Mouse (Mus musculus) gastrocnemius, postnatal 4 days (tissue): Measurements from ENCODE around the gene Metap1d. TPM values are rescaled to one million over a fixed set of nuclear protein-coding genes. Genes with fewer than 3 reads are reported as not detected.

Experiments used
- DNase-seq, 2 experiments: peaks; one replicate each; pipeline ENCODE4 v3.0.0; 2021 to 2022; ENCODE audit warnings: low spot score in 2 of 2, mixed read lengths in 2 of 2
- total RNA-seq, 2 experiments: library from RNA; stranded (reverse); gene quantifications; 2 replicates each; pipeline ENCODE4 v1.2.3; 2021

Metap1d gene
- total RNA-seq, 2 experiments from 2014 or later = 25.1 to 28.4 TPM

DNA sequence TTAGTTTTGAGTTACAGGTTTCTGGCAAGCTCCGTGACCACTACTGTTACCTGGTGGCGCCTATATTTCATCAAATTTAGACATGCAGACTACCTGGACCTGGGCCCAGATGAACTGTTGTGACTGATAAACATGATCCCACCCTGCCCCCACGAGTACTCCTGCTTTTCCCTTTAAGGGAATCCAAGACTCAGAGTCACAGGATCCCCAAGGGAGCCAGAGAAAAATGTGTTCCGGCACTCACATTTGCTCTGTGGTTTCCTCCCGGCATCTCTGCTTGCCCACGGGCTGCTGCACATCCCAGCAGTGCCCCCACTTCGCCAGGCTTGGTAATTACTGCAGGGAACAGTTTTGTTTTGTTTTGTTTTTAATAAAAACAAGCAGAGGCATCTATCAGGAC, 21.3 kb downstream of the Metap1d start:
- no peak for DNase-seq

DNA sequence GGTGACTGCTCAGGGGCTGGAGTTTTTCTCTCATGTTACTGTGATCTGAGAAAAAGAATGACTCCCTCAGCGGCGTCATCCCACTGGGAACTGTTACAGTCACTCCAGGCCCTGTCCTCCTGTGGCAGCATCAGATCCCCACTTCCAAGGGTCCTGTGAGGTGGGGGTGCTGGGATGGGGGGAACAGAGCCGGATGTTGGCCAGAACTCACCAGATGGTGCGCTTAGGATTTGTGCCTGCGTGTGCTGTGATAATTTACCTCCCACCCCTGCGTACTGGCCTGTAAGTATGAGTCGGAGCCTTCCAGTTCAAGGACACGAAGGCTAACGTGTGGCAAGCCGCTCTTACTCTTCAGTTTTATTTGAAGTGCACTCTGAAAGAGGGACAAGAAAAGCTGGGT, 22.2 kb downstream of the Metap1d start:
- no peak for DNase-seq

DNA sequence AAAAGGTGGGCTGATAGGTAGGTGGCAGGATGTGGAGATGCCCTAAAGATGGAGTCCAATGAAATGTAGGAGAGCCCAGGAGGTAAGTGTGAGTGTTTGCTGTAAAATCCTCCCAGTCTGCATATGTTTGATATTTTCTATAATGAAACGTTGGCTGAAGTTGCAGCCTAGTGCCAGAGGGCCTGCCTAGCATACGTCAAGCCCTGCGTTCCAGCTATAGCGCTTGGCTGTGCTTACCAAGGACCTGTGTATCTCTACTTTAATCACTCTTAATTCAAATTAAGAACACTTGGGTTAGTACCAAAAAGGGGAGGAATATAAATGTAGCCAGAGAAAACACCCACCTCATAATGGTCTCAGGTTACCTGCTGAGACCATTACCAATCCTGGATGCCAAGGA, 22.7 kb downstream of the Metap1d start:
- DNase-seq = no peak

DNA sequence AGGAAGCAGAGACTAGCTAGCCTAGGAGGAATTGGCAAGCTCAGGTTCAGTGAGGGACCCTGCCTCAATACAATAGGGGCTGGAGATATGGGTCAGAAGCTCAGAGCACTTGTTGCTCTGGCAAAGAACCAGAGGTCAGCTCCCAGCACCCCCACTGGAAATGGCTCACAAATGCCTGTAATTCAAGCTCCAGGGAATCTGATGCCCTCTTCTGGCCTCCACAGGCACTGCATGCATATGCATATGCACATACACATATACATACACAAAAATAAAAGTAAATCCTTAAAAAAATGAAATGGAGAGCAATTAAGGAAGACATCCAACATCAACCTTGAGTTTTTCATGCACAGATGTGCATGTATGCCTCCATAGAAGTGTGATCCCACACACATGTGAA, 24.7 kb downstream of the Metap1d start:
- no peak for DNase-seq

DNA sequence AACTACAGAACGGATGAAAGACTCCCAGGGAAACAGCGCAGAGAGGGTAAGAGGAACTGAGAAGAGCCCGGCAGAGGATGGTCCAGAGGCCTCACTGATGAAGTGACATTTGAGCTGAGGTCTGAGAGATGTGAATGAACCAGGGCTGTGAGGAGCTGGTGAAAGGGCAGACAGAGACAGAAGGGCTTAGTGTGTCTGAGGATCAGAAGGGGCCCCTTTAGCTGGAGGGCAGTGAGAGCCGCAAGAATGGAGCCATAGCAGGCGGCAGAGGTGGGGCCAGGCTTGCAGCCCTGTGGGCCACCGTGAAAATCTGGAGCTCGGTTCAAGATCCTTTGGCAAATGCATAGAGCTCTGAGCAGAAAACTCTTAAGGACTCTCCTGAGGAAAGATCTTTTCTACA, 26.8 kb downstream of the Metap1d start:
- DNase-seq = no peak

DNA sequence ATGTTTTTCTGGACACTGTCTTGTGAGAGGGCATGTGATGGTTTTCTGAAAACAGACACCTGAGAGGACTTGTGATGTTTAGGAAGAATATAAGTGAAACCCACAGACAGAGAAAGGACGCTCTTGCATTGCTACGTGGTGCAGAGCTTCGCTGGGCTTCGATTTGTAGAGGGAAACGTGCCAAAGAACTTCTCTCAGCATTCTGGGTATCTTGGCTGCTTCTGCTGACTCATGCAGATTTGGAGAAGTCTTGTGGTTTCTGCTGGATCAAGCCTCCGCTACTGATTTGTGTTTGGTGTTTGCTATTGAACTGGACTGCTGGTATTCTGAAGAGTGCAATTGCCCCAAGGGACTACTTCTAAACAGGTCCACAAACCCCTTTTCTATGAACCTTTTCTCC, 28.7 kb downstream of the Metap1d start:
- no peak for DNase-seq

DNA sequence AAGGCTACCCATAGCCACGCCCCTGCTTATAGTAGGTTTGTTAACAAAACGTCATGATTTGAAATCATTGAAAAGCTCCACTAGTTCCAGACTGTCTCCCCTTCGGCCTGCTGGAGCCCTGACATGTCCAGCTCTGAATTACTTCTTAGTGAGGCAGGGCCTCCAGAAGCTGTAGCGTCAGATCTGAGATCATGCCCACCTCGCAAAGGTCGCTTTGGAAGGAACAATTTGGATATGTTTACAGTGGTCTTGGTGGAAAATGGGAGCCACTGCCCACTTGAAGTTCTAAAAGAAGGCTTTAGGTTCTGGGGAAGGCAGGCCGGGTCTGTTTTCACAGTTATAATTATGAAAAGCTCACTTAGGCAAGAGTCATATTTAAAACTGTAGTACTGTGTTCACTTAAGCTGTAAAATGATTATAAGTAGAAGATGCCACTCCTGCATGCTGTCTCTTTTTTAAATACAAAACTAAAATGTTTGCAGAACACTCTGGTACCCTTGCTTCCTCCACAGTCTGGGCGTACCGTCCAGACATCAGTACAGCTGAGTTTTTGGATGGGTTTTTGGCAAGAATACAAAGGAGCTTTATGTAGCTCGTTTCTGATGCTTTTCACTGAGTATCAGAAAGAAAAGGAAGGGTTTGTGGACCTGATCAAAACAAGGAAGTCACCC, 30.1 kb downstream of the Metap1d start:
- no peak for DNase-seq

DNA sequence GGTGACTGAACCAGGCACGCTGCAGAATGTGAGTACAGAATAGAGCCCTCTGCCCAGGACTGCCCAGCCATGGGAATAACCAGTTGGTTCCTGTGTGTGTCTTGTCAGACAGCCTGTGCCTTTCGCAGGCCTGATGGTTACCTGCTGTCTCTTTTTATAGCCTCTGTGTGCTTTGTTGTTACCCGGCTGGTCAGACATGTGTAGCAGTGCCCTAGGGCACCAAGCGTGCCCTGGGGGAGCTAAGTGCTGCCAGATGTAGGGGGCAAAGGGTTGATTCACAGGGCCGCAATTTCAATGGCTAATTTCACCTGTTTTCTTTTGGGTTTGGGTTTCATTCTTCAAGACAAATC, 30.6 kb downstream of the Metap1d start:
- DNase-seq = no peak

DNA sequence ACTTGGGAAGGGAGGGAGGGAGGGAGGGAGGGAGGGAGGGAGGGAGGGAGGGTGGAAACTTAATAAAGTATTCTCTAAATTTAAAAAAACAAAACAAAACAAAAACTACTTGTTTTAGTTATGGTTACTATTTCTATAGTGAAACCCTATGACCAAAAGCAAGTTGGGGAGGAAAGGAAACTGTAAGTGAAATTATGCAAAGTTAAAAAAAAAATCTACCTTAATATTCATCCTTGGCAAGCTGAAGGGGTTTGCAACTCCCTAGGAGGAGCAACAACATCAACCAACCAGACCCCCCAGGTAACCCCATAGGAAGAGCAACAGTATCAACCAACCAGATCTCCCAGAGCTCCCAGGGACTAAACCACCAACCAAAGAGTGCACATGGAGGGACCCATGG, 38.2 kb downstream of the Metap1d start:
- no peak for DNase-seq

DNA sequence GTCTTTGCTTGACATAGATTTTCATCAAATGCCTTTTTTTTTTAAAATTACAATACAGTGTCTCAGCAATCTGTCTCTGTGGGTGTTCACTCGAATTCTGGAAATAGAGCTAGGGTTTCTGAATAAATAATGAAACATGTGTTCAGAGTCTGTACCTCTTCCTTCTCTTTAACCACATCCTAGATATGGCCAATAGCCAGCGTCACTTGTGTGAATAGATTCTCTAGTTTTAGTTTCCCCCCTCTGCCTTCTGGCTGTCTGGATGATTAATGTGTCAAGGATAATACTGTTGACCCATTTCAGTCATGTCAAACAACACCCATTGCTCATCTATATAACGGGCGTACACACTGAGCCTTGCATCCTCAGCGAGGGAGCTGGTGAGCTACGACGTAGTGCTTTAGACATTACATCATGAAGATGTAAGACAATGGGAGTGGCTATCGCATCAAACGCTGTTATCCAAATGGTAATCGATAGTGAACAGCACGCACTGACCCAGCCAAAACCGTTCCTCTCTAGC, 40.1 kb downstream of the Metap1d start:
- DNase-seq = no peak

DNA sequence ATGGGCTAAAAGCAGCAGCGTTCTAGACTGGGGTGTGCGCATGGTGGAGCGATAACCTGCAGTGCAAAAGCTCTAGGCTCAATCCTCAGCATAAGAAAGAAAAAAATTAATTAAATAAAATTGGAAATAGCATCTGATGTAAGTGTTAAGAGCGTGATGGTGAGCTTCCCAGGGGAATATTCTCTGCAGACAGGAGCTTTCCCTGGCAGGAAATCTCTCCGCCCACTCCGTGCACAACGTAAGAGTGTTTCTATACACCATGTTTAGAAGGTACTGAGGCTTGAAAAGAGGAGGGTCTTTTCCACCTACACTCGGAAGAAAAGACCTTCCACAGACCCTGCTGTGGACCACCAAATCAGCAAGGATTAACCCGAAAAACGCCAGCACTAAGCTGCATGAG, 41.4 kb downstream of the Metap1d start:
- no peak for DNase-seq

DNA sequence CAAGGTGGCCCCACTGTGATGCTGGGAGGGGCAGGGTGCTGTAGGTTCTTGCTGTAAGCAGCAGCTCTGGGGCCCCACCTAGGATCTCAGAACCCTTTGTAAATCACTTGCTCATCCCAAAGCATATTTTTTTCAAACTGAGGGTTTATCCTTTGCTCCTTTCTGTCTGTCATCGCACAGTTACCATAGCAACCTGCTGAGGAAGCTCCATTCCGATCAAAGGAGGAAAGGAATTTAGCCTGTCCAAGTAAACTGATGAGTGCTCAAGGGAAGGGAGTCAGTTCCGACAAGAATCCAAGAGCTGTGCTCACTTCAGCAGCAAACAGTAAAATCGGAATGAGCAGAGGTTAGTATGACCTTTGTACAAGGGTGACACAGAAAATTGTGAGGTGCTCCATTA, 41.9 kb downstream of the Metap1d start:
- no peak for DNase-seq

DNA sequence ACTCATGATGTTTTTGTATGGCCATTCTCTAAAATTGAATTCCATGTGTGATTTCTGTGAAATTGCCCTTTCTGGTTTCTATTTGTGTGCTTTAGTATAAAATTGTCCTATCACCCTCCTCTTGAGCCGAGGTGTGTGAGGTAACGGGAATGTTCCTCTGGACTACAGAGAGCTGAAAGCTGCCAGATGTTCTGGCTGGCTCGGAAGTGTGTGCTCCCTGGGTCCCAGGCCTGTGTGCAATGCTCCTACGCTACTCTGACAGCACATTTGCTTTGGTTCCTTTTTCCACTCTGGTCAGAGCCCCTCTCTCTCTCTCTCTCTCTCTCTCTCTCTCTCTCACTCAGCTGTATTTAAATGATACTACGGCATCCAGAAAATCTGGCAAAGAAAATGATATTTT, 44.1 kb downstream of the Metap1d start:
- DNase-seq = no peak

DNA sequence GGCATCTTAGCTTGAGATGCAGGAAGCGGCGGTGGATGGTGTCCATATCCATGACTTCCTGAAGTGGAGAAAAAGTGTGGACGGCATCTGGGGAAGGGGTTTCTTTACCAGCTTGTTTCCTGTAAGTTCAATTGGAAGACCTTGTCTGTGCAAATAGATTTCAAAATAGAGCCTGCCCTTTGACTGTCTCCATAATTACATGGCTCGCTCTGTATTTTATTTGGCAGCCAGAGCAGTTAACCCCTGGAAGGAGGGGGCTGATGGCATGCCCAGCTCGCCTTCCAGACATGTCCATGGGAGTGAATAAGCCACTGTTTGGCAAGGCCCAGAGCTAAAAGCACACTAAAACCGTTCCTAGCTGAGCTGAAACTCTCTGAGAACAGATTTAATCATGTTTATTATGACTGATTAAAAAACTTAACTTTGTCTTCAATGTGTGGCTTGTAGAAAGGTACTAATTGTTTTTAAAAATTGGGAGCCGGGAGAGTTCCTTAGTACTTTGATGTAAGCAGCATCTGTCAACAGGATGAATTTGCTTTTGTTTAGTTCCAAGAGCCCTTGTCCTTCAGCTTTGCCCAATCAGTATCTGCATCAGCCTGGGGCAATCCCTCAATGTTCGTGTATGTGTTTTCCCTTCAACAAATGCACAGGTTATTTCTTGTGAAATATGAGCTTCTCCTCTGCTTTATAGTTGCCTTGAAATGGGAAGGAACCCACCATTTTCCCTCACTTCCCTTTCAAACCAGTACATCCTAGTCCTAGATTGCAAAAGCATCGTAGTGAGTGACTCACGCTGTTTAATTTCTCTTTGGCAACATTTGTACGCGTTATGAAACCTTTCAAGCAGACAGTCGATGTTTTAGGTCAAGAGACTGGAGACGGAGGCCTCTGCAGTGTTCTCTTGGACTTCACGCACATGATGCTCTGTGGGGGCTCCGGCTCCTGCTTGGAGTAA, 46.5 kb downstream of the Metap1d start:
- no peak for DNase-seq

DNA sequence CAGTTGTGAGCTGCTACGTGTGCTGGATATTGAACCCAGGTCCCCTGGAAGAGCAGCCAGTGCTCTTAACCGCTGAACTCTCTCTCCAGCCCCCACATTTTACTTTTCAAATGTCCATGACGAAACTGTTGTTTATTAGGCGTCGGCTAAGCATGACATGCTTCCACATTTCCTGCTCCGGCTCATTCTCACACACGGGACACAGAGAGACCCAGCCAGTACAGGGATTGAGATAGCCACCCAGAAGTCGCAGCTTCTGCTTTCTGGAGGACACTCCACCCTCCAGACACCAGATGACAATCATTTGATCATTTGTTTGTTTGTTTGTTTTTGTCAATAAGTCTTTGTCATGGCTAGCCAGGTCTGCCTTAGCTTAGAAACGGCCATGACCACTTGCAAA, 51.8 kb downstream of the Metap1d start:
- no peak for DNase-seq

DNA sequence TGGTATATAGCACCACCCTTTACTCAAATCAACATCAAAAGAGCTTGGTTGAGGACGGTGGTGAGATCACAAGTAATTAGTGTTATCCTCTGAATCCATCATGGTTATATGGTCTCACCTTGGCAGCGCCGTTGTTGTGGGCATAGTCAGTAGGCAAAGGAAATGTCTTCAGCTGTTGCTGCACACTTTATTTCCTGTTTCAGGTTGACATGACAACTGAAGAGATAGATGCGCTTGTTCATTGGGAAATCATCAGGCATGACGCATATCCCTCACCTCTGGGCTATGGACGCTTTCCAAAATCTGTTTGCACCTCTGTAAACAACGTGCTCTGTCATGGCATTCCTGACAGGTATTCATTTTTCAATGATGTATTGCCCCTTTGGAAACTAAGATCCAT, 58.1 kb downstream of the Metap1d start:
- no peak for DNase-seq

DNA sequence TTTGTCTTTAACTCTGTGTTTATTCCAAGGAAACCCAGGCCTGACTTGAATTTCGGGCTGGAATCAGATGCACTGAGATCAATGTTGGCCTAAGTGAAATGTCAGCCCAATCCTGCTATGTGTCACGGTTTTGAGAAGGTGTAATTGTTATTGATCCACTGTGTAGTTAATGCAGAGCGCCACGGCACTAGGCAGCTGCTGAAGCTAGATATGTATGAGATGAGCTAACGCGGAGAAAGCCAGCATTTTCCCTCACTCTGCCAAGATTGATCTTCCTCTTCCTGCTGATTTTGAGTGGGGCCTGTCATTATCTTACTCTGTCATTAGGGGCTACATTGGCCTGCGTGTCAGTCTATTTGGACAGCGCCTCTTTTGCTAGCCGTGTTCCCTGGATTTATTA, 59.2 kb downstream of the Metap1d start:
- DNase-seq = no peak

DNA sequence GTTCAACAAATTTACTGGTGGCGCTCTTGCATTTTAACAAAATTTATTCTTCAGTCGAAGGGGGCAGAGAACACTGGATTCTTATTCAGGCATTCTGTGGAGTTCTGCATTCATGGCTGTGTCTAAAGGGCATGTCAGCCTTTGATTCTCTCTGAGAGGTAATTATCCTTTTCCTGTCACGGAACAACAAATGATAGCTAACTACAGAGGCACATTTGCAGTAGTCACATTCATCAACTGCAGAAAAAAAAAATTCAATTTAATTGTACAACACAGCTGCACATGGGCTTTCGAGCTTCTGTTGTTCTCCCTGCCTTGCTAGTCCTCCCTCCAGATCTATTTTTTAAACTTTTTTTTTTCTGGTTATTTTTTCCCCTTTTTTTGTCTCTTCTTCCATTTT, 63.9 kb downstream of the Metap1d start:
- DNase-seq = no peak

DNA sequence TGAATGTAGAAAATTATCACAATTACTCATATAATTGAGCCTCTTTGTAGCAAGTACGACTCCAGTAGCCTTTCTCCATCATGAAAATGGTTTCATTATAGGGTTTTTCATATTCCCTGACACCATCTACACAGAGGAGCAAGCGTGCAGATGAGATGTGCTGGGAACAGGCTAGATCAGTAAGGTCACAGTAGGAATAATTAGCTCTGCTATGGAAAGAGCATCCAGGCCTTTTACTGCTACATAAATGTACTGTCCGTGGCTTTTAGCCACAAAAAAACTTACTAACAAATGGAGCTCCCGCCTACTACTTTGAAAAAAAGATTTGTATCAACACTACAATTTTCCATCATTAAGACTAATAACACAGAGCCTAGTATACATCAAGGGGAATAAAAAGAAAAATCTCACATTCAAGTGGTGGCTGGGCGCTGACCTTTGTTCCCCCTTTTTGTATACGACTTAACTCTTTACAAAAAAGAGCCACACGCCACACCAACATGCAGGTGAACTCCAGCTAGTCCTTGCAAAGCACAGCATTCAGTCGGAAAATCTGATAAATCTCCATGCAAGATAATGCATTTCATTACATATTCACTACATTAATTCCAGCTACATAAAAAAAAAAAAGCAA, 64.5 kb downstream of the Metap1d start:
- no peak for DNase-seq

DNA sequence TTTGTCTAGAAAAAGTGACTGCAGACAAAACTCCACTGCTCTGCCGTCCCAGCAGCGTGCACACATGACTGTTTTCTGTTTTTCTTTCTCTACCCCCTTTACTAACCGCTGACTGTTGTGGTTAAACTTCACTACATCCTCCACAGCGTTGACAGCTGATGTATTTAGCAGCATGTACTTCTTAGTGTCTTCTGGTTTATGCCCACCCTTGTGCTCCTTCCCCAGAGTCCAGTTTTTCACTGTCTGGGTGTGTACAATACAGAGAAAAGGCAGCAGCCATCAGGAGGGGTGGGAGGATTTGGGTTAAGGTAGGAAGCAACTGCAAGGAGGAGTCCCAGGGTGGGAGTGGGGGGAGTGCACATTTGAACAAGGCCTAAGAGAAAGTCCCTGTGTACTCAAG, 69.8 kb downstream of the Metap1d start:
- no peak for DNase-seq

DNA sequence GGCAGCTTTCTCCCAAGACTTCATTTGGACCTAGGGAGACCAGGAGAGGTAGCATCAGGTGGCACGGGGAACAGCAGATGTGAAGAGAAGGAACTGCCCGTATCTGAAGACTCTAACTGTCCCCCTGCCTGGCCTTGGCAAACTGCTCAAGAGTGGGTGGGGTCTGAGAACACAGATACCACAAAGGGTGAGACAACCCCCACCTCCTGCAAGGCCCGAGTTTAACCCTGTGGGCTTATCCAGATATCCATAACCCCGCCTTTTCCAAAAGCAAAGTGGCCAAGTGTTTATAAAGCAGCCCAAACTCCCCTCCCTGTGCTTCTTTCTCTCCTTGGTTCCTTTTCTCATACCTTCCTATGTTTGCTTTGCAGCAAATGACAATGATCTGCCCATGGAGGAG, 70.4 kb downstream of the Metap1d start:
- DNase-seq = no peak

DNA sequence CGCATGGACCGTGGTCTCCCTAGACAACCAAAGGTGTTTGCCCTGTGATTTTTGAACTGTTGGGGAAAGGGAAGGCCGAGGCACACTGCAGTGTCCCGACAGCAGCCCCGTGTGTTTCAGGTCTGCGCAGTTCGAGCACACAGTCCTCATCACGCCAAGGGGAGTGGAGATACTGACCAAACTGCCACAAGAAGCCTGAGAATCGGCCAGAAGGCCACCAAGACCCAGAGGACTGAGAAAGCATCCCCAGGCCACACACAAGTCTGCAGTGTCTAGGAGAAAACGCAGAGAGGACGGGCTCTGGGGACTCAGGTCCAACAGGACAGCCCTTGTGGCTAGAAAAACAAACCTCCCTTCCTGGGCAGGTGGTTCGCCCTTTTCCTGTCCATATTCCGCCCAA, 71.7 kb downstream of the Metap1d start:
- no peak for DNase-seq
